Mouse (Mus musculus): Measurements from ENCODE around the gene Gm10577.

- TF ChIP-seq POLR2A (IDR thresholded peaks at IDR 0.05; ENCODE audit: borderline replicate concordance, extremely low read depth, insufficient read depth, insufficient read length, poor library complexity, severe bottlenecking) (no peak), CTCF (IDR thresholded peaks at IDR 0.05; ENCODE audit: borderline replicate concordance, extremely low read depth, insufficient read depth, insufficient read length) (no peak)
Observed at GRCm38 (mm10) chr4:100992086-100992485, 28.4 kb downstream of the Gm10577 start.

All from brain, embryonic 14.5 days (tissue).